Mouse (Mus musculus): ENCODE results near the gene Cept1. TPM values are rescaled to one million over a fixed set of nuclear protein-coding genes. Genes with fewer than 3 reads are reported as not detected.
"Not testable (repeated sequence)": the region's sequence is repeated elsewhere in the genome, so short reads cannot be mapped to it uniquely, and the experiment has no call there.

The Cept1 gene
- 42.2 and 44.7 TPM in 2 replicates for polyA plus RNA-seq (2012; rRNA removed)

GRCm38 (mm10) chr3:106547171-106547923, at the start of gene Cept1, which contains the start of gene Dram2:
Gene Cept1, minus strand, starts transcription at chr3:106547802.
Gene Dram2, plus strand, starts transcription at chr3:106547798.
- under 1% methylated on average over 63 of the region's 63 CpGs for WGBS
- Histone ChIP-seq H3K27me3 (ENCODE audit: control insufficient read depth, insufficient read depth, low read length) (no peaks in the 10 kb centered on the region), H3K4me3 (replicated peaks; ENCODE audit: insufficient read depth, low read depth, low read length) (peak within 1 kb of the TSS; percentile 70), H3K4me1 (ENCODE audit: control insufficient read depth, insufficient read depth, low read length) (no peaks in the 10 kb centered on the region), H3K27ac (ENCODE audit: insufficient read depth, low read length) (peak within 1 kb of the TSS; percentile 69)
- peak; percentile 88 to 93 for DNase-seq
- TF ChIP-seq POLR2A (IDR thresholded peaks at IDR 0.05; ENCODE audit: borderline replicate concordance, insufficient read depth, low read length) (peak; percentile 94), CTCF (IDR thresholded peaks at IDR 0.05; ENCODE audit: borderline replicate concordance, insufficient read depth, low read depth, low read length) (no peak)

DNA sequence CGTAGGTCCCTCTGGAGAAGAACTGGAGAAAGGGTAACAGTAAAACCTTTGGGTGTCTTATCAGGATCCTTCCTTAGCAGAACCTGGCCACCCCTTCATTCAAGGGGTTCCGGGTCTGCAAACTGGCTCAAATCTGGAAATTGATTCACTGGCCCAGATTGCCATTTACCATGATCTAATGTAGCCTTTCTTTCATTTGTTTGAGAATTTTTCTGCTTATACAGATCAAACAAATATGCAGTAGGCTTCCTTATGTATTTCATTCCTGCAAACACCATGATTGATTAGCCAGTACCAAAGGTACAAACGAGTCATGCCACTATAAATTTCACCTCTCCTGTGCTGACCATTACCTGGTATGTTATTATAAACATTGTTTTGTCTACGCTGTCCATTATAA, 46.0 kb upstream of the Cept1 start:
- WGBS, result 75% methylated on average over 4 of the region's 4 CpGs
- not testable (repeated sequence) for H3K27me3 ChIP-seq (ENCODE audit: control insufficient read depth, insufficient read depth, low read length); H3K27ac ChIP-seq (ENCODE audit: insufficient read depth, low read length); DNase-seq; H3K4me1 ChIP-seq (ENCODE audit: control insufficient read depth, insufficient read depth, low read length); H3K4me3 ChIP-seq (replicated peaks; ENCODE audit: insufficient read depth, low read depth, low read length)

DNA sequence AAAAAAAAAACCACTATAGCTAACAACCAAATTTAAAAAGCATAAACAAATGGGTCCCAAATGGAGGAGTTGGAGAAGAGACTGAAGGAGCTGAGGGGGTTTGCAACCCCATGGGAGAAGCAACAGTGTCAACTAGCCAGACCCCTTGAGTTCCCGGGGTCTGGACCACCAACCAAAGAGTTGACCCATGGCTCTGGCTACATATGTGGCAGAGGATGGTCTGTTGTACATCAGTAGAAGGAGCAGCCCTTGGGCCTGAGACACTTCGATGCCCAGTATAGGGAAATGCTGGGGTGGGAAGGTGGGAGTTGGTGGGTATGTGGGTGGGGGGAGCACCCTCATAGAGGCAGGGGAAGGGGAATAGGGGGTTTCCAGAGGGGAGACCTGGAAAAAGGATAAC, 31.7 kb upstream of the Cept1 start:
- Histone ChIP-seq H3K27me3 (ENCODE audit: control insufficient read depth, insufficient read depth, low read length) (no peaks in the 10 kb centered on the region; the same call in 1 of the 2 replicates), H3K27ac (ENCODE audit: insufficient read depth, low read length) (no peak overlapping the region), H3K4me3 (replicated peaks; ENCODE audit: insufficient read depth, low read depth, low read length) (no peak overlapping the region), H3K4me1 (ENCODE audit: control insufficient read depth, insufficient read depth, low read length) (no peaks in the 10 kb centered on the region)
- 95% methylated on average over 2 of the region's 2 CpGs for WGBS
- no peak for TF ChIP-seq POLR2A (IDR thresholded peaks at IDR 0.05; ENCODE audit: borderline replicate concordance, insufficient read depth, low read length)
- TF ChIP-seq CTCF (IDR thresholded peaks at IDR 0.05; ENCODE audit: borderline replicate concordance, insufficient read depth, low read depth, low read length), result no peak
- no peak for DNase-seq

- DNase-seq, result no peak
- Histone ChIP-seq H3K27ac (ENCODE audit: insufficient read depth, low read length) (no peak overlapping the region), H3K4me3 (replicated peaks; ENCODE audit: insufficient read depth, low read depth, low read length) (no peak overlapping the region), H3K27me3 (ENCODE audit: control insufficient read depth, insufficient read depth, low read length) (no peaks in the 10 kb centered on the region), H3K4me1 (ENCODE audit: control insufficient read depth, insufficient read depth, low read length) (no peaks in the 10 kb centered on the region)
- WGBS, result 83% methylated on average over 3 of the region's 3 CpGs
- TF ChIP-seq CTCF (IDR thresholded peaks at IDR 0.05; ENCODE audit: borderline replicate concordance, insufficient read depth, low read depth, low read length) (no peak), POLR2A (IDR thresholded peaks at IDR 0.05; ENCODE audit: borderline replicate concordance, insufficient read depth, low read length) (no peak)
Measured at GRCm38 (mm10) chr3:106573191-106573590, 25.6 kb upstream of the Cept1 start.

- H3K4me3 ChIP-seq (replicated peaks; ENCODE audit: insufficient read depth, low read depth, low read length), result no peak overlapping the region
- H3K27ac ChIP-seq (ENCODE audit: insufficient read depth, low read length), result no peak overlapping the region
- 93% methylated on average over 3 of the region's 3 CpGs for WGBS
- DNase-seq, result no peak
- TF ChIP-seq CTCF (IDR thresholded peaks at IDR 0.05; ENCODE audit: borderline replicate concordance, insufficient read depth, low read depth, low read length) (no peak), POLR2A (IDR thresholded peaks at IDR 0.05; ENCODE audit: borderline replicate concordance, insufficient read depth, low read length) (no peak)
- no peaks in the 10 kb centered on the region for H3K4me1 ChIP-seq (ENCODE audit: control insufficient read depth, insufficient read depth, low read length)
- H3K27me3 ChIP-seq (ENCODE audit: control insufficient read depth, insufficient read depth, low read length), result no peaks in the 10 kb centered on the region
Measured at GRCm38 (mm10) chr3:106565876-106566275, 18.3 kb upstream of the Cept1 start.

DNA sequence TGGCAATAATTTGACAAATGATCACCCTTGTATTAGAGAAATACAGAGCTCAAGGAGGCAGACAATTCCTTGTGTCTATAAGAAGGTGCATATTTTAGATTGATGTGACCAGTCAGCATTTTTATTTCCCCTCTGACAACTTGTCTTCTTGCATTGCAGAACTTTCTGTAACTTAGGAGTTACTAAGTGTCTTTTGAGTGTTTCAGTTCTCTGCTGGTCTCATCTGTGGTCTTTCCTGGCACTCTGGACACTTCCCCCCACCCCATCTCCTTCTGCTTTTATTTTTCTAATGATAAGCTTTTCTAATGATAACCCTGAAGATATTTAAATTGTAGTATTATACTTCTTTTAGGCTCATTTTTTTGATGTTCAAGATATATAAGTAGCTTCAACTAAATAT, 10.7 kb upstream of the Cept1 start:
- TF ChIP-seq CTCF (IDR thresholded peaks at IDR 0.05; ENCODE audit: borderline replicate concordance, insufficient read depth, low read depth, low read length) (no peak), POLR2A (IDR thresholded peaks at IDR 0.05; ENCODE audit: borderline replicate concordance, insufficient read depth, low read length) (no peak)
- H3K27me3 ChIP-seq (ENCODE audit: control insufficient read depth, insufficient read depth, low read length), result no peaks in the 10 kb centered on the region
- H3K4me1 ChIP-seq (ENCODE audit: control insufficient read depth, insufficient read depth, low read length), result no peaks in the 10 kb centered on the region
- no peak overlapping the region for H3K27ac ChIP-seq (ENCODE audit: insufficient read depth, low read length)
- H3K4me3 ChIP-seq (replicated peaks; ENCODE audit: insufficient read depth, low read depth, low read length), result no peak overlapping the region
- DNase-seq, result no peak

GRCm38 (mm10) chr3:106555743-106556250, 8.2 kb upstream of the Cept1 start:
- Histone ChIP-seq H3K27me3 (ENCODE audit: control insufficient read depth, insufficient read depth, low read length) (no peaks in the 10 kb centered on the region), H3K4me1 (ENCODE audit: control insufficient read depth, insufficient read depth, low read length) (no peaks in the 10 kb centered on the region), H3K27ac (ENCODE audit: insufficient read depth, low read length) (no peak overlapping the region), H3K4me3 (replicated peaks; ENCODE audit: insufficient read depth, low read depth, low read length) (no peak overlapping the region)
- no peak for DNase-seq
- WGBS, result 95% methylated on average over 3 of the region's 3 CpGs
- TF ChIP-seq POLR2A (IDR thresholded peaks at IDR 0.05; ENCODE audit: borderline replicate concordance, insufficient read depth, low read length) (no peak), CTCF (IDR thresholded peaks at IDR 0.05; ENCODE audit: borderline replicate concordance, insufficient read depth, low read depth, low read length) (no peak)

- TF ChIP-seq CTCF (IDR thresholded peaks at IDR 0.05; ENCODE audit: borderline replicate concordance, insufficient read depth, low read depth, low read length), result no peak
- TF ChIP-seq POLR2A (IDR thresholded peaks at IDR 0.05; ENCODE audit: borderline replicate concordance, insufficient read depth, low read length), result no peak
- H3K4me3 ChIP-seq (replicated peaks; ENCODE audit: insufficient read depth, low read depth, low read length), result no peak overlapping the region
- no peaks in the 10 kb centered on the region for H3K27me3 ChIP-seq (ENCODE audit: control insufficient read depth, insufficient read depth, low read length)
- WGBS, result 92% methylated on average over 5 of the region's 5 CpGs
- H3K4me1 ChIP-seq (ENCODE audit: control insufficient read depth, insufficient read depth, low read length), result no peaks in the 10 kb centered on the region
- H3K27ac ChIP-seq (ENCODE audit: insufficient read depth, low read length), result no peak overlapping the region
- DNase-seq, result no peak
Measured at GRCm38 (mm10) chr3:106553411-106553810, 5.8 kb upstream of the Cept1 start.
